Mouse (Mus musculus) ES-CJ7 (cell line): ENCODE data around the gene Rrbp1.
A peak's percentile ranks its signal among the peaks of the same experiment; 100 is the strongest.

Source experiments
- DNase-seq: peaks from one replicate; pipeline ENCODE4 v3.0.0; 2011; ENCODE audit warnings: low read depth, low spot score

Gene Rrbp1

GRCm38 (mm10) chr2:143917622-143918021 is 93.4 kb downstream of the Rrbp1 start:
- no peak for DNase-seq

- DNase-seq, result no peak
These were observed 94.8 kb downstream of the Rrbp1 start for GRCm38 (mm10) chr2:143916229-143916628.

GRCm38 (mm10) chr2:143915600-143916135 is 95.4 kb downstream of the Rrbp1 start:
- peak; percentile 47 for DNase-seq

GRCm38 (mm10) chr2:143914760-143915599 is 96.1 kb downstream of the Rrbp1 start, which contains the start of gene Dstn:
Dstn (plus strand) TSS chr2:143915320.
- DNase-seq, result peak; percentile 97

GRCm38 (mm10) chr2:143914221-143914620 is 96.8 kb downstream of the Rrbp1 start:
- DNase-seq, result no peak

GRCm38 (mm10) chr2:143912199-143912598 is 98.9 kb downstream of the Rrbp1 start:
- DNase-seq, result no peak

- DNase-seq, result peak; percentile 32
These were observed 101.8 kb downstream of the Rrbp1 start for GRCm38 (mm10) chr2:143909230-143909629.

- no peak for DNase-seq
These were observed 106.2 kb downstream of the Rrbp1 start for GRCm38 (mm10) chr2:143904896-143905295.

- no peak for DNase-seq
These were observed 107.6 kb downstream of the Rrbp1 start for GRCm38 (mm10) chr2:143903376-143904045.

- no peak for DNase-seq
These were observed 110.2 kb downstream of the Rrbp1 start for GRCm38 (mm10) chr2:143900821-143901351.

- DNase-seq, result no peak
These were observed 111.4 kb downstream of the Rrbp1 start for GRCm38 (mm10) chr2:143899470-143900220.
